Mouse (Mus musculus): ENCODE data around the gene Aimp2.

DNA sequence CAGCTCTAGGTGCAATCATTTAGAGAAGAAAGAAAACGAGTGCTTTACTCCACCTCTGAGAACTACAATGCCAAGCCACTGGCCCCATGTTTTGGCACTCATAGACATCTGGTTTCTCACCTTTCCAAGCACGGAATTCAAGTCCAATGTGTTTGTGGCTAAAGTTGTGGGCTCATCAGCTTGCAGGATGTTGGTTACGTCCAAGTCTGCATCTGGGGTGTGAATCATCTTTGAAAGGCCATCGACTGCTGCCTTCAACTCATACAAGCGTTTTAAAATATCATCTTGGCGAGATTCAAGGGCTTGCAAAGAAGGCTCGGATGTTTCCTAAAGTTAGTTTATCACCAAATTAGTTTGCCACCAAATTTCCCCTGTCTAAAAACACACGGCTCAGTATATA, 3.2 kb downstream of the Aimp2 start:
- TF ChIP-seq CTCF (IDR thresholded peaks at IDR 0.05; ENCODE audit: borderline replicate concordance, extremely low read depth, insufficient read depth, insufficient read length) (no peak), POLR2A (IDR thresholded peaks at IDR 0.05; ENCODE audit: borderline replicate concordance, extremely low read depth, insufficient read depth, insufficient read length, poor library complexity, severe bottlenecking) (no peak)

Measured in brain, embryonic 14.5 days (tissue).